Mouse (Mus musculus): Measurements from ENCODE around the gene Trp63. TPM values are rescaled to one million over a fixed set of nuclear protein-coding genes. Genes with fewer than 3 reads are reported as not detected.

Gene Trp63
- total RNA-seq, 2 experiments from 2014 or later, result 6.7 to 13.3 TPM

DNA sequence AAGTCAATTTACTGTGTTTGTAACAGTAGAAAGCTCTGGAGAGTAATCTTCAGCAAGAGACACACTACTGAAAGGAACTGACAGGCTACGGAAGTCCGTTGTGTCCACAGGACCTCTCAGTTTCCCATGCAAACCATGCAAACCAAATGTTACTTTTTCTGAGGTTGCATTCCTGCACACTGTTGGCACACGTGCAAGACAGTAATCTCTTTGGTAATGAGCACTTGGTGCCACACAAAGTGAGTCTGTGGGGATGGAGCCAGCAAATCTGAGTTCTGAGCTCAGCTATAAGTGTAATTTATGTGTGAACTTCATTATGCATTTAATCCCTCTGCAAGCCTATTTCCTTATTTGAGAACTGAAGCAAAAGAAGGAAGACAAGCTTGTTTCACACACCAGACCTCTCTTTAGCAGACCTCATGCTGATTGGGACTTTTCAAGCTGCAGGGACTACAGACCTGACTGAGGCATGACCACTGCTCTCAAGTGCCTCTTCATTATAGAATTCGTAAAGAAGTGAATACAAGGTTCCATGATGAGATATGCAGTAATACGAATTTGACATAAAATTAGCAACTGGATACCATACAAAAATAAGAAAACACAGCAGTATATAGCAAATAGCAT lies 109.2 kb downstream of the Trp63 start:
- no peak for DNase-seq
- no peak for TF ChIP-seq CTCF (IDR thresholded peaks at IDR 0.05)
- H3K4me3 ChIP-seq, result no peak overlapping the region
- intact Hi-C loops (cut with DNase I), result no loop called here
- H3K27ac ChIP-seq, result no peak overlapping the region

DNA sequence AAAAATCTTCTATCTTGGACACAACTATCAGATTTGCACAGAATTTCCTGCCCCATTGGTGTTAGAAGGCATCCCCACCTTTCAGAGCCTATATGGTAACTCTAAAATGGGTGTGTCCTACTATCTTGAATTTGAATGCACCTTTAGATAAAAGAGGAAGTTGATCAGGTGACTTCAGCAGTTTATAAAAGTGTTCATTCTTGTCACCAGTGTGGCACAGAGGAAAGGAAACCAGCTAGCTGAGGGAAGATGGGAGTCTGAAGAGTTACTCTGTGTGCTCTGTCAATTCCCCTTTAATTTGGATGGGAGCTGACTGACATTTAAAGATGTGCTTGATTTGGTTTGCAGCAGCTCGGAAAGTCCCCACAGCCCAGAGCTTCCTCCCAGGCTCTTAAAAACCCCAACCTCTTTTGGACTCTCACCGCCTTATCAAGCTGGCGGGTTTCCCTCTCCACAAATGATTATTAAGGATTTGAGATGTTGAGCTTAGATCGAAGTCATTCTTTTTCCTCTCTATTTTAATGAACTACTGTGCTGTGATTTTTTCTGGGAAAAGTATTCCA lies 114.2 kb downstream of the Trp63 start:
- Histone ChIP-seq H3K27ac (no peak overlapping the region), H3K4me3 (no peak overlapping the region)
- DNase-seq, result no peak
- no peak for TF ChIP-seq CTCF (IDR thresholded peaks at IDR 0.05)
- intact Hi-C loops (cut with DNase I), result no loop called here

DNA sequence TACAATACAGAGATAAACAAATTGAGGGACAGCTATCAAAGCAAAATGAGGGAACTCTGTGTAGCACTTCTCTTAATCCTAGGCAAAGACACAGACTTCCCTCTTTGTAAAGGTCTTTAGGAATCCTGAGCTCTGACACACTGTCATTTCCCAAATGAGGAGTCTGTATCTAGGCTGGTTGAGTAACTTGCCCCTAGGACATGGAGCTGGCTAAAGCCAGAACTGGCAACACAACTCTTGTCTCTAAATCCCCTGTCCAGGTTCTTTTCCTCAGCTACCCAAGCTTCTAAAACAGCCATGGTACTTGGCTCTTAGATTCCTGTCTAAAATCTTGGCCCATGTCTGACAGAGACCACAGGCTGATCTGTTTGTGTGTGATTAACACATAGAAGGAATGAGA lies 116.1 kb downstream of the Trp63 start:
- intact Hi-C loops (cut with DNase I), result loop anchor here (10.0 kb wide), 1 partner anchor 115 kb away; the partner anchor contains the start of gene Trp63
- DNase-seq, result no peak
- Histone ChIP-seq H3K4me3 (no peak overlapping the region), H3K27ac (no peak overlapping the region)
- TF ChIP-seq CTCF (IDR thresholded peaks at IDR 0.05), result no peak

DNA sequence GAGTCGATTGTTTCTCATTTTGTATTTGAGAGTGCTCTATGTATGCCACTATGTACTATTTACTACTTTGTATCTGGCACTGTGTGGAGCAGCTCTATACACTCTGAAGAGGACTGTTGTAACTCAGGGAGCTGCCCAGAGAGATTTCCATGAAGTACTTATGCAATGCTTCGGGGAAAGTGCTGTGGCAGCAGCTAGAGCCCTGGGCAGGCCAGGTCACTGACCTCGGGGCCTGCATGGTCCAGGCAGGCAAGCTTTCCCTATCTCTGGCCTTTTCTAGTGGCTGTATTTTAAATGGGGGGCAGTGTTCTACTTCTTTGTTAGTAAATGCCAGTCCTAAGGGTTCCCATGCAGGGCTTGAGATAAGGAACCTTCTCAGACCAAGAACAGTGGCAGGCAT lies 121.4 kb downstream of the Trp63 start:
- Histone ChIP-seq H3K27ac (peak overlapping the region; percentile 75), H3K4me3 (no peak overlapping the region)
- DNase-seq, result peak; percentile 58
- no peak for TF ChIP-seq CTCF (IDR thresholded peaks at IDR 0.05)
- intact Hi-C loops (cut with DNase I), result loop anchor here (10.0 kb wide), 1 partner anchor 120 kb away; the partner anchor contains the start of gene Trp63

DNA sequence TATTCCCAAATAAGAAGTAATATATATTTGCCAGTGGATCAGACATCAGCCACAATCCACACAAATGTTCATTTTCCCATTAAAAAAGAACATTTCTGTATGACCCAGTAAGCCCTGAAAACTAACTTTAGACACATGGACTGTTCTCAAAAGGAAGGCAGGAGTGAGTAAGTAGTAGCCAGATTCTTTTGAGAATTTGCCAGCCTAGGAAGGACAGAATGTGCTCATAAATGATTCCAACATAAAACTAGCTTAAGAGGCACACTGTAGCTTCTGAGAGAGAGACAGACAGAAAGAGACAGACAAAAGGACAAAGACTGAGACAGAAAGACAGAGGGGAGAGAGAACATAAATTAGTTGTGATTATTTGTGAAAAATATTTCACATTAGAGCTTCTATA lies 123.6 kb downstream of the Trp63 start:
- peak overlapping the region; percentile 57 for H3K27ac ChIP-seq
- TF ChIP-seq CTCF (IDR thresholded peaks at IDR 0.05), result no peak
- DNase-seq, result no peak
- intact Hi-C loops (cut with DNase I), result loop anchor here (10.0 kb wide), 1 partner anchor 122 kb away; the partner anchor contains the start of gene Trp63
- no peak overlapping the region for H3K4me3 ChIP-seq

DNA sequence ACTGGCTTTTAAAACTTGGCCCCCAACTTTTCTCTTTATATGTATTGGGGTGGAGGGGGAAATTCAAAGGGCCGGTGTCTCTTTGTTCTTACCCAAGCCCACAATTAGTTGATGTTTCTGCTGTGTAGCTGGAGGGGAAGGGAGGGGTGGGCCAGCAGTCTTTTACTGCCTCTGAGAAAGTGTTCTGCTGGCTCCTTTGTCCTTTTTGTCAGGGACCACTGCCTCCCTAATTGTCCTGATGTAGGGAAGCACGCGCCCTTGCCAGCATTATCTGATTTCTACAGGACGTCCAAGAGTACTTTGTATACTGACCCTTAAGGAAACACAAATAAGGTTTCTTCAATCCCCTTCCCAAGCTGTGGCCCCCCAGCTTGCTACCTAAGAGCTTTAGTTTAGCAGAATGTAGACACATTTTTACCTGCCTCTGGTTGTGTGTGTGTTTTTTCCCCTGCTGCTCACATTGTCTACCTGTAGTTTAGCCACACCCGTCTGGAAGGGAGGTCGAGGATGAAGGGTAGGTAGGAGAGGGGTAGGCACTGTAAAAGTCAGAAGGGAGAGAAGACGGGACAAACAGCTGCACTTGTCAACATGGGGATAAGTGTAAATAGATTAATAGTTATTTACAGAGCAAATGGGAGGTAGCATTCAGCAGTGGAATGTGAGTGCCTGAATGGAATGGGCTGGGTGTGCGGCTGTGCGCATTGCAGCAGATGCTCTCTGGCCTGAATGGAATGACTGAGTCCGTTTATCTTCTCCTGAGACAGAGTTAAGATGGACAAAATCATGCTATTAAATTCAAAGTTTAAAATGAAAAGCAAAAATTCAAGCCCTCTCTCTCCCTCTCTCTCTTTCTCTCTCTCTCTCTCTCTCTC lies 134.4 kb downstream of the Trp63 start:
- intact Hi-C loops (cut with DNase I), result loop anchor here (10.0 kb wide), 1 partner anchor 443 kb away; no protein-coding TSS in a partner anchor
- Histone ChIP-seq H3K4me3 (no peak overlapping the region), H3K27ac (no peak overlapping the region)
- TF ChIP-seq CTCF (IDR thresholded peaks at IDR 0.05), result no peak
- no peak for DNase-seq

DNA sequence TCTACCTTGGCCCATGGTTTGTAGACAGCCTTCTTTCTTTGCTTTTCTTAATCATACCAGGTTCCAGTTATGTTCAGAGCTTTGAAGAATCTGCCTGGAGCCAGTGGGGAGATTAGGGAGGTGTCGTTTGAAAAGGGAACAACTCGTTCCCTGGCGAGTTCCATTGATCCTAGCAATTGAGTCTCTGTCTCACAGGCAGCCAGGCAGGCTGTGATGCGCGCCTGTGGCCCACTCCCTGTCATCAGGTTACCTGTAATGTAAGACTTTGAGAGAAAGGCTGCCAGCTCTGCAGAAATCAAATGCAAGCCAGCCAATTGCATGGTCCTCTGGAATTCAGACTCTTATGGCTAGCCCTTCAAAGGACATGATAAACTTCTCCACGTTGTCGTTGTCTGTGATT lies 142.5 kb downstream of the Trp63 start:
- intact Hi-C loops (cut with DNase I), result loop anchor here (5.0 to 10.0 kb wide), 3 partner anchors 139 to 381 kb away; no protein-coding TSS in a partner anchor
- TF ChIP-seq CTCF (IDR thresholded peaks at IDR 0.05), result no peak
- DNase-seq, result peak; percentile 81
- Histone ChIP-seq H3K4me3 (no peak overlapping the region), H3K27ac (peak overlapping the region; percentile 89)

DNA sequence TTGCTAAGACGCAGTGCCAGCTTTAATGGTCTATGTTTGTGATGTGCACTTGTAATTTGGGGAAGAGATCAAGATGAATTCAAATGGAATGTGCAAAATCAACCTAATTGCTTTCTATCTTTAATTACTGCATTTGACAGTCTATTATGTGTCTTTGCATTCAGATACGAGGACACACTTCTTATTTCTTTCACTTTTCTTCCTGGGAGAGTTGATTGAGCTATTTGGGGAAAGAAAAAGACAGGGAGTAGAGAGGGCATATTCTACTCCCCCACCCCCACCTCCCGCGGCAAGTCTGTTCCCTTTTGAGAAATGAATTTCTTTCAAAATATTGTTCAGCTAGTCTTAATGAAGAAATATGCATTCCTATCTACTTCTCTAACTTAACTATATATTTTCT lies 149.0 kb downstream of the Trp63 start:
- TF ChIP-seq CTCF (IDR thresholded peaks at IDR 0.05), result no peak
- DNase-seq, result no peak
- Histone ChIP-seq H3K27ac (no peak overlapping the region), H3K4me3 (no peak overlapping the region)
- intact Hi-C loops (cut with DNase I), result no loop called here

DNA sequence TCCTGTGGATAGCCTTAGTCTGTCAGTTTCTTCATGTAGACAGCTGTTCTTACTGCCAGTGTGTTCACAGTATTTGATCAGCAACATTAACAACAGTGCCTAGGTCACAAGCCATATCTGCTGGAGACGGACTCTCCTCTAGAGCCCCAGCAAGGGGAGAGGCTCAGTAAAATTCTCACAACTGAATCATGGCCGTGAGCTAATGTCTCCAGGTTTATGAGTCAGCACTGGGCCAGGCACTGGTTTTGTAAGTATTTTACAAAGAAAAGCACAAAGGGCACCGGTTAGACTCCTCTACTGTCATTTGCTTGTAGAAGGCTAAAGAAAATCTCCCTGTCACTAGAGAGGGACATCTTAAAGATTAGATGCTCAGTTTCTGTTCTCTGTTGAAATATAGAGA lies 151.7 kb downstream of the Trp63 start:
- intact Hi-C loops (cut with DNase I), result no loop called here
- H3K4me3 ChIP-seq, result no peak overlapping the region
- H3K27ac ChIP-seq, result no peak overlapping the region
- DNase-seq, result no peak
- TF ChIP-seq CTCF (IDR thresholded peaks at IDR 0.05), result no peak

DNA sequence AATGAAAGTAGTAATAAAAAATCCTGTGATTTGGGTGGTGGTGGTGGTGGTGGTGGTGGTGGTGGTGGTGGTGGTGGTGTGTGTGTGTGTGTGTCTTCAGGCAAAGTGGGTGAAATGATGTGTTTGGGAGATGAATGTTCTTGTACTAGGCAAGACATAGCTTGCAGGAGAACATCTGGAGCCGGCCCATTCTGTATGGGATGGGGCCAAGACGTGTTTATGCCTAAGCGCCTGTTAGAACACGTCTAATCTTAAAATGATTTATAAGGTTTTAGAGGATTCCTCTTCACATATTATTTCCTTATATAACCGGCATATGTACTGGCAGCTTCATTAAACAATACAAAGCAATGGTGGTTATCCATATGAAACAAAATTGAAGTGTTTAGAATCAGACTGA lies 152.2 kb downstream of the Trp63 start:
- no peak overlapping the region for H3K27ac ChIP-seq
- intact Hi-C loops (cut with DNase I), result no loop called here
- DNase-seq, result no peak
- no peak for TF ChIP-seq CTCF (IDR thresholded peaks at IDR 0.05)
- H3K4me3 ChIP-seq, result no peak overlapping the region

DNA sequence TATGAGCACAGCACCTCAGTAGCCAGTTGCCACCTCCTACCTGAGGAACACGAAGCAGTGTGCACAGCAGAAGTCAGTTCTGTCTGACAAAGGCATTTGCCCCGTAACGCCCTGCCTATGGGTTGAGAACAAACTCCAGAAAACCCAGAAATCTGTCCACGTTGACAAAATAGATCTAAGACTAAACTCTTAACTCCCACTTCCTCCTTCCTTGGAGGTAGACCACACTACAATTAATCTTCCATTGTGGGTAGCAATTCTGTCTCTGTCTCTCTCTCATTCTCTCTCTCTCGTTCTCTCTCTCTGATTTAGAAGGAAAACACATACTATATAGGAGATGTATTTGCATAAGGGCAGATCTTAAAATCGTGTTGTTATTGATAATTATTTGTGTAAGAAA lies 159.4 kb downstream of the Trp63 start:
- no peak for DNase-seq
- no peak for TF ChIP-seq CTCF (IDR thresholded peaks at IDR 0.05)
- H3K27ac ChIP-seq, result no peak overlapping the region
- intact Hi-C loops (cut with DNase I), result no loop called here
- H3K4me3 ChIP-seq, result no peak overlapping the region

DNA sequence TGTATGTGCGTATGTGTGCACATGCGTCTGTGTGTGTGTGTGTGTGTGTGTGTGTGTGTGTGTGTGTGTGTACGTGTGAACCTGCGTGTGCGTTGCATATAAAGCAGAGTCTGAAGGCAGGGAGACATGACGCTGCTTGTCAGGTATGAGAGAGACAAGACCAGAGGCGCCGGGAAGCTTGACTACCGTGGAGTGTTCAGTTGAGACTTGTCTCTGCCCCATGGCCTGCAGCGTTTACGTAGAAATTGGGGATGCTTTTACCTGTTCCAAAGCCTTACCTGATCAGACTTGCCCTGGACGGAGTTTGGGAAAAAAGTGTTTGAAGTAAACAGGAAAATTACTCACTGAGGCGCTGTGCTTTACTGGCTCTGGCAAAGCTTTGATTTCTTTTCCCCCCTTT lies 160.1 kb downstream of the Trp63 start:
- no peak for TF ChIP-seq CTCF (IDR thresholded peaks at IDR 0.05)
- Histone ChIP-seq H3K4me3 (no peak overlapping the region), H3K27ac (no peak overlapping the region)
- intact Hi-C loops (cut with DNase I), result no loop called here
- no peak for DNase-seq

DNA sequence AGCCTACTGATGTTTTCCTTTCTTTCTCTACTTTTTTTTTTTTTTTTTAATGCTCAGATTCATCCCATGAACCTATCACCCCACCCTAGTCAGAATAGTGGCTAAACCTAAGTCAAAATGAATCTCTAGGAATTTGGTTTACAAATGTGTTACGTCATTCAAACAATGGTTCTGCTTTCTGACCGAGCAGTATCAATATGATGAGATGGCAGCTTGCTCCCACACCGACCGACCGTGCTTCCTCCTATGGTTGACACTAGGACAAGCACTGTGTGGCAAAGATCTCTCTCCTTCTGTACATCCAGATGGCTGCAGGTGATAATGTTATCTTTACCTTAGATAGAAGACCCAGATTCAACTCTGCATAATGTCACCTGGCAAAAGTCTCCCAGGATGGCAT lies 163.0 kb downstream of the Trp63 start:
- no peak for DNase-seq
- no peak for TF ChIP-seq CTCF (IDR thresholded peaks at IDR 0.05)
- Histone ChIP-seq H3K4me3 (no peak overlapping the region), H3K27ac (no peak overlapping the region)
- intact Hi-C loops (cut with DNase I), result no loop called here
